Mouse (Mus musculus) CD8-positive naive resting alpha-beta T cell, adult 2 months (primary cell): ENCODE measurements around the gene Slit2.

ENCODE experiments used
- DNase-seq, 2 experiments: peaks; one replicate each; pipeline ENCODE4 v3.0.0; 2022; ENCODE audit warnings: low read depth in 2 of 2, low spot score in 2 of 2

Slit2 gene

GRCm38 (mm10) chr5:48349309-48349708, 366.4 kb downstream of the Slit2 start:
- no peak for DNase-seq
